Mouse (Mus musculus) stomach, adult 2 months (tissue): ENCODE measurements around the gene Spink8. TPM values are rescaled to one million over a fixed set of nuclear protein-coding genes. Genes with fewer than 3 reads are reported as not detected.

Experiments used
- polyA plus RNA-seq: library from polyadenylated mRNA; depleted of rRNA; stranded (reverse); fragments of >200 nt; gene quantifications from 2 replicates; pipeline ENCODE4 v1.2.3, GENCODE M21; 2012; rRNA removed

Spink8 gene
- polyA plus RNA-seq: 1.4 TPM in 1 of 2 replicates, not detected in the other

DNA sequence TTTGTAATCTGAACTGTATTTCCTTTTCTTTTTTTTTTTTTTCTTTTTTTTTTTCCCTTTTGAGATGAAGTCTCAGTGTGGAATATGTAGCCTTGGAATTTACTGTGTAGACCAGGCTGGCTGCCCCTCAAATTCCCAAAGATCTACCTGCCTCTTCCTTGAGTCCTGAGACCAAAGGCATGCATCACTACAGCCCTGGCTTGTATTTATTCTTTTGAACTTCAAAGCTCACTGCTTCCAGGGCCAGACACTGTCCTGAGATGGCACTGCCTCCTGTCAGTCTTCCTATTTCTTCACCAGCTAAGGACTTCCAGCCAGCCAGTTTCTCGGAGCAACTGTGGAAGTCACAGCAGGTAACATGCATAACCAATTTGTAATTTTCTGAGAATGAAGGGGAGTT is at the start of gene Spink8:
Gene Spink8, plus strand, starts transcription at position 301 of the 400 bp plus-strand sequence.

DNA sequence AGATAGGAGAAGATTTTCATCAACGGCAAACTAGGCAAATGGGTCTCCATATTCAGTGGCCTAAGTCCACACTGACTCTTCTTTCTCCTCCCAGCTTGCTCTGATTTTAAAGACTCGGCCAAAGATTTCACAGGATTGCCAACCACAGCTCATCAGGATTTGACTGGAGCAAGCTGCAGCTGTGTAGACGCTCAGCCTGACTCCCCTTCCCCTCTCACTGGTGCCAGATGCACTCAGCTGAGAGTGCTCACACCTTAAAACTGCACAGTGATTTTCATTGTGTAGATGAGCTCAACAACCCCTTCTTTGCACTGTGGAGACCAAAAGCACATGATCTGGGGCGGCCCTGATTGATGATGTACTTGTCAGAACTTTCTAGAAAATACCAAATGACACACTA is 21.5 kb upstream of the Spink8 start, which contains the start of gene Fbxw27:
Gene Fbxw27, minus strand, starts transcription at position 101 of the 400 bp plus-strand sequence.

GRCm38 (mm10) chr9:109832391-109833087 is 20.5 kb downstream of the Spink8 start, which contains the start of gene Nme6:
Gene Nme6, plus strand, starts transcription at chr9:109832749.

DNA sequence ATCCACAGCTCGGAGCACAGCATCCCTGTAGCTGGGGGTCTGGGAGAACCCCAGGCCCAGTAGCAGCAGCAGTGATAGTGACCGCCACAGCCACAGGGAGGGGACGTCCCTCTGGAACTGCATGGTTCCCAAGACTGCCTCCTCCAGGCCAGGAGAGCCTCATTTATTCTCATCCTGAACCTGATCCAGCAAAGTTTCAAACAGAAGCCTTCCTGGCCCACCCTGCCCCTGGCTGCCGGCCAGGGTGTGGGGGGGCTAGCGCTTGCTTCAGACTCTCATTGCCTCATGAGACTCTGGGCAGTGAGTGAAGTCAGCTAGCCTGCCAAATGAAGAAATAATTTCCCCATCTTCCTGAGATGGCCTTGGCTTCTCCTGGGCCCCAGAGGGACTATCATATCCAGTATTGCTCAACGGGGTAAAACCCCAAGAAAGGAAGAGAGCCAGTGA is 37.3 kb downstream of the Spink8 start, which contains the start of gene Camp:
Gene Camp, minus strand, starts transcription at position 306 of the 447 bp plus-strand sequence.

GRCm38 (mm10) chr9:109874797-109875691 is 63.0 kb downstream of the Spink8 start, which contains the start of gene Cdc25a:
Gene Cdc25a, plus strand, starts transcription at chr9:109875579.

Other genes with a start within 250 kb of the Spink8 start
- not detected in 2 replicates for gene Fbxw15, start 244.0 kb upstream of the Spink8 start, polyA plus RNA-seq
- gene Fbxw24, start 186.2 kb upstream of the Spink8 start, polyA plus RNA-seq: not detected in 2 replicates
- gene Fbxw25, start 147.6 kb upstream of the Spink8 start, polyA plus RNA-seq: not detected in 2 replicates
- not detected in 2 replicates for gene Fbxw18, start 109.6 kb upstream of the Spink8 start, polyA plus RNA-seq
- gene Fbxw26, start 66.2 kb upstream of the Spink8 start, polyA plus RNA-seq: not detected in 2 replicates
- gene Fbxw27, start 21.6 kb upstream of the Spink8 start, polyA plus RNA-seq: not detected in 2 replicates
- gene Nme6, start 20.5 kb downstream of the Spink8 start, polyA plus RNA-seq: 7.5 and 10.1 TPM in 2 replicates
- gene Camp, start 37.3 kb downstream of the Spink8 start, polyA plus RNA-seq: not detected in 2 replicates
- gene Cdc25a, start 63.3 kb downstream of the Spink8 start, polyA plus RNA-seq: 4.6 and 6.3 TPM in 2 replicates
- 115 and 151 TPM in 2 replicates for gene Map4, start 119.2 kb downstream of the Spink8 start, polyA plus RNA-seq